Mouse (Mus musculus): Measurements from ENCODE around the gene Kif24.

Gene Kif24

DNA sequence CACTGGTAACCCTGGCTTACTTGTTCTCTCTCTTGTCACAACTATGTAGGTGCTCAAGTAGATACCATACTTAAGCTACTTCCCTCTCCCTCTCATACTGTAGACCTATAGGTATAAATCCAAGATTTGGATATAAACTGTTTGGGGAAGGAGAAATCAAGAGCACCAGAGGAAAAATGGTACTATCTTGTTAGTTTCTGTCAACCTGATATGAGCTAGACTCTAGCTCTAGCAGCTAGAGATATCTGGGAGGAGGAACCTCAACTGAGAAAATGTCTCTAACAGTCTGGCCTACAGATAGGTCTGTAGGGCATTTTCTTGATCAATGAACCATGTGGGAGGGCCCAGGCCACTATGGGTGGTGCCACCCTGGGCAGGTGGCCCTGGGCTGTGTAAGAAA, 63.5 kb downstream of the Kif24 start:
- DNase-seq (ENCODE audit: low read depth, low spot score) = no peak

DNA sequence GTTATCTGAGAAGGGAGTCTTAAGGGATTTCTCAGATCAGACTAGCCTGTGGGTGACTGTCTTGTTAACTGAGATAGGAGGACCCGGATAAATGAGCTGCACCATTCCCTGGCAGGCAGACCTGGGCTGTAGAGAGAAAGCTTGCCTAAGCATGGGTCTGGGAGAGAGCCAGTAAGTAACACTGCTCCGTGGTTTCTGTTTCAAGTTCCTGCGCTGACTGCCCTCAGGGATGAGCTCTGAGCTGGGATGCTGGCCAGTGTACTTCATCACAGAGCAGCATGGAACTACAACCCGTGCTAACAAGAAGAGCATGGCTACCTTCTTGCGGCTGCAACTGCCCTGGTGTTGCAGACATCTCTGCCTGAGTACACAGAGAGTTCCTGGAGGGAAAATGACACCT, 64.8 kb downstream of the Kif24 start:
- no peak for DNase-seq (ENCODE audit: low read depth, low spot score)

DNA sequence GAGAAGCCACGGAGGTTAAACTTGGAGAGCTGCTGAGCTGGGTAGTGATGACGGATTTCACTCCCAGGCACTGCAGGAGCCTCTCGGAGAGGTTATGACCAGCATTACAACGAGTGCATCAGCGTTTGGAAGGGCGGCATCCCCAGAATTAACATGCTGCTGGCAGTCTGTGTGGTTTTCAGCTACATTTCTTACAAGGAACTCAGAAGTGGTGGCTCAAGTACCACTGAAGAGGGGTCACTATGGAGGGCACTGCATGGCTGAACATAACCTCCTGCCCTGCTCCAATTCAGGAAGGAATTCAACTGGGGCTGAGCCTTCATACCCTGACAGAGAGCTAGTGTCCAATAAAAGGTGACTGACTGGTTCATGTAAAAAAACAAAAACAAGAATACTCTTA, 66.3 kb downstream of the Kif24 start:
- no peak for DNase-seq (ENCODE audit: low read depth, low spot score)

- no peak for DNase-seq (ENCODE audit: low read depth, low spot score)
Observed at GRCm38 (mm10) chr4:41394651-41395050, 70.0 kb downstream of the Kif24 start.

- DNase-seq (ENCODE audit: low read depth, low spot score) = no peak
Observed at GRCm38 (mm10) chr4:41391015-41391414, 73.7 kb downstream of the Kif24 start.

DNA sequence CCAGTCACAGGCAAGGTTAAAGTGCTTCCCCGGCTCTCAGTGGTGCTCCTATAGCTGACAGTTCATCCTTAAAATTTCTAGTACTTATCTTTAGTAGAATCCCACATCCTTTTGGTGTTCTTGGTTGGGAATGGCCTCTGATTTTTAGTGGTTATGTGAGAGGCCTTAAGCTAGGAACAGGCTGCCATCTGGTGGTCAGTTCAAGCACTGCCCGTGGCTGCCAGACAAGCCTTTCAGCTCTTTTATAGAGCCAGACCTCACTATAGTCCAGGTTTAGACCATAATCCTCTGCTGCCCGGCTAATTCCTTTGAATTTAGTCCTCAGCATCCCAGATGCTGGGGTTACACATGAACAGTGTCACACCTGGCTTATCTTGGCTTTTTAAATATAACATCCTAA, 74.6 kb downstream of the Kif24 start:
- DNase-seq (ENCODE audit: low read depth, low spot score) = peak; percentile 61

DNA sequence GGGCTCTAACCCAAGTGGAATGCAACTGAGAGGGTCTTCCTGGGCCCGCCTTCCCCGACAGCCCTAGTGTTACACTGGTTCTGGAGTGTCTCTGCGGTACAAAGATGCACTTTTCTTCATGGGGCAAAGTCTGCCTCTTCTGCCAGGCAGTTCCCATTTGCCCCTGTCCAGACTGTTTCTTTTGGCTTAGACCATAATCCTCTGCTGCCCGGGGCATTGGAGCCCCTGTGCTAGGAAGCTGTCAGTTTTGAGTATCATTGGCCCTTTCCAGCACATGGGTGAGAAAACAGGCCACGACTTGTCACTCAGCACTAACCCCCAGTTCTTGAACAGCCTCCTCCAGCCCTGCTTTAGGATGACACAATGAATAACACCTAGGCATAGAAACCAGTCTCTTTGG, 75.4 kb downstream of the Kif24 start:
- no peak for DNase-seq (ENCODE audit: low read depth, low spot score)

- DNase-seq (ENCODE audit: low read depth, low spot score) = no peak
Observed at GRCm38 (mm10) chr4:41388616-41389015, 76.1 kb downstream of the Kif24 start.

- no peak for DNase-seq (ENCODE audit: low read depth, low spot score)
Observed at GRCm38 (mm10) chr4:41387755-41388469, 76.8 kb downstream of the Kif24 start.

- DNase-seq (ENCODE audit: low read depth, low spot score) = no peak
Observed at GRCm38 (mm10) chr4:41386412-41386975, 78.2 kb downstream of the Kif24 start.

DNA sequence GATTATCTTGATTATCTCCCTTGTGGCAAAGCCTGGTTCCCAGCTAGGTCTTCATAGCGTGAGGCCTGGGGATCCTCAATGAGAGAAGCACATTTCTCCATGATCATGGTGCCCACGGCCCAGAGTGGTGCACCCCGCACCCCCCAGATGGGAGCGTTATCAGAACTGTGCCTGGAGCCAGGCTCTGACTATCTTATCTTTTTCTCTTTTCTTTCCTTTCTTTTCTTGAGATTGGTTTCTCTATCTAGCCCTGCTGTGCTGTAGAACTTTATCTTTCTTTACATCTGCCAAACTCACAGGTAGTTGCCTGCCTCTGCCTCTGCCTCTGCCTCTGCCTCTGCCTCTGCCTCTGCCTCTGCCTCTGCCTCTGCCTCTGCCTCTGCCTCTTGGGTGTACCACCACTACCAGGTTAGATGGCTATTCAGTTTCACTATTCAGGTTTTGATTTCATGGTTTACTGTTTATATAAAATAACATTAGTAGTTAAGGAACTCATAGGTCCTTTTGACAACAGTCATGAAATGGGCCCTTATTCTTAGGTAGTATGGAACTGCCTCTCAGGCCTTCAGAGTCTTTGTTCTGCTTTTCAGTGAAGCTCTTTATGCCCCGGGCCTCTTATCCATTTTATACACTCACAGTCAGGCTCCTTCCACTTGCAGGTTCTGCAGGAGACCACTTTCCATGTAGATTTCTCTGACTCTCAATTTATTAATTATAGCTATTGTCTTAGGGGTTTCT, 83.3 kb downstream of the Kif24 start:
- no peak for DNase-seq (ENCODE audit: low read depth, low spot score)

DNA sequence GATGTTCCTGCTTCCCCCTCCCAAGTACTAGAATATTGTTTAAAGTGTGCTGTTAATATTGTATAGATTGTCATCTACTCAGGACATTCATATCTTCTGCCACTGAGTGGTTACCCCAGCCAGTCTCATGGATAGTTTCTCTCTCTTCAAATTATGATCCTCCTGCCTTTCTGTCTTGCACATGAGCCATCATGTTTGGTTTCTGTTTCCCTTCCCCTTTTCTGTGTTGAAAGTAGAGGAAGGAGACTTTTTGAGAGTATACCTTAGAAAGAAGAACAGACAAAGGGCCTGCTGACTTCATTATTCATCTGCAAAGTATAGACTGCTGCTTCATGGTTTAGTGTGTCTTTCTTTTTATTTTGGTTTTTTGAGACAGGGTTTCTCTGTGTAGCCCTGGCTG, 87.1 kb downstream of the Kif24 start:
- no peak for DNase-seq (ENCODE audit: low read depth, low spot score)

- no peak for DNase-seq (ENCODE audit: low read depth, low spot score)
Observed at GRCm38 (mm10) chr4:41369702-41370437, 94.8 kb downstream of the Kif24 start.

DNA sequence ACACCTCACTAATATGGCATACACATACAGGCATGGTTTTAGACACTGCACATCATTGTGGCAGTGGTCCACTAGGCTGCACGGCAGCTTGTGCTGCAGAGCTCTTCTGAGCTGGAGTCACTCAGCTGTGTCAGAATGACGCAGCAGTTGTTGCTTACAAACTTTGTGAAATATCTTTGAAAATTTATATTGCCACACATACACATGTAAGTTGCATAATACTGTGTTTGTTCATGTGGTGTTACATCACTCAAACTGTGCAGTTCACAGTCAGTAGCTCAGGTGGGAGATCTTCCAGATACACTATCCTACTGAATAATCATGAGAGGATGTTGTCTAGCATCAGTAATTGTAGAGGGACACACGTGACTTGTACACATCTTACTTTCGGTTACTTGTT, 96.5 kb downstream of the Kif24 start:
- no peak for DNase-seq (ENCODE audit: low read depth, low spot score)

GRCm38 (mm10) chr4:41361059-41361458, 103.6 kb downstream of the Kif24 start:
- no peak for DNase-seq (ENCODE audit: low read depth, low spot score)

DNA sequence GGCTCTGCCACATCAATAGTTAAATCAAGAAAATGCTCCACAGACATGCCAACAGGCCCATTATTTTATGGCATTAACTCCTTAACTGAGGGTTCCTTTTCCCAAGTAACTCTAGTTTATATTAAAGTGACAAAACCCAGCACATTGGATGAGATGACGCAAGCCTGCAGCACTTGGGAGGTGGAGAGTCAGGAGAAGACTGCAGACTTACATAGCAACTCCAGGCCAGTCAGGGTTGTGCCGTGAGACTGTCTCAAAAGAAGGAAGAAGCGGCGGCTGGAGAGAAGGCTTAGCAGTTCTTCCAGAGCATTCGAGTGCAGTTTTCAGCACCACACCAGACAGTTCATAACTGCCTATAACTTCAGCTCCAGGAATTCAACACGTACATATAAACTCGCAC, 105.3 kb downstream of the Kif24 start:
- no peak for DNase-seq (ENCODE audit: low read depth, low spot score)

GRCm38 (mm10) chr4:41358669-41359068, 106.0 kb downstream of the Kif24 start:
- no peak for DNase-seq (ENCODE audit: low read depth, low spot score)

DNA sequence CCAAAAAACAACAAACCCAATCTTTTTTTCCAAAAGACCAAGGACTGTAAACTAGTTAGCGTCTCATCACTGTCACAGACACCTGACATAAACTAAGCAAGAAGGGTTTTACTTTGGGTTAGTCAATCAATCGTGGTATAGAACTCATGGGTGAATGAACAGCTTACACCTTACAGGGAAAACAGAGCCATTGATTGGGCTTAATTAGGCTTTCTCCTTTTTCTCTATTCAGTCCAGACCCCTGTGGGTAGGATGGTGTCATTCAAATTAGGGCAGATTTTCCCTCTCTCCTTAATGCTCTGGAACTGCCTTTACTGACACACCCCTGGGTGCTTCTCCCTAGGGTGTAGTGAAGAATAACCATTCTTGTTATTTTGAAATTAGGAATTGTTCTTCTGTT, 107.5 kb downstream of the Kif24 start:
- DNase-seq (ENCODE audit: low read depth, low spot score) = no peak

GRCm38 (mm10) chr4:41353265-41353664, 111.4 kb downstream of the Kif24 start:
- no peak for DNase-seq (ENCODE audit: low read depth, low spot score)

- no peak for DNase-seq (ENCODE audit: low read depth, low spot score)
Observed at GRCm38 (mm10) chr4:41352758-41353157, 111.9 kb downstream of the Kif24 start.

GRCm38 (mm10) chr4:41349199-41349591, 115.5 kb downstream of the Kif24 start:
- DNase-seq (ENCODE audit: low read depth, low spot score) = peak; percentile 50

GRCm38 (mm10) chr4:41348584-41349198, 116.0 kb downstream of the Kif24 start, which contains the start of gene Ubap1:
Gene Ubap1, plus strand, starts transcription at chr4:41348996.
- peak; percentile 94 for DNase-seq (ENCODE audit: low read depth, low spot score)
